Mouse (Mus musculus) spleen, embryonic (tissue): ENCODE measurements around the gene Aig1.
"Not testable (repeated sequence)": the region's sequence is repeated elsewhere in the genome, so short reads cannot be mapped to it uniquely, and the experiment has no call there.

Experiments
- CTCF ChIA-PET: fragments of 350-600 bp; sonication (Branson Sonifier 250); formaldehyde crosslinking; loops from one replicate; lab custom pipeline; 2022; lab: Charles Lee

Aig1 gene

GRCm38 (mm10) chr10:13868371-13869321 lies at the start of gene Aig1:
Aig1 (minus strand) TSS chr10:13868980.
- CTCF ChIA-PET = interaction anchor here (0.6 kb wide), 1 partner anchor 433 kb away, joined by 5 read pairs; no protein-coding TSS in a partner anchor

- CTCF ChIA-PET = no interaction called here
Measured at GRCm38 (mm10) chr10:13916645-13917342, 48.0 kb upstream of the Aig1 start.

- CTCF ChIA-PET = no interaction called here
Measured at GRCm38 (mm10) chr10:13915211-13915610, 46.4 kb upstream of the Aig1 start.

GRCm38 (mm10) chr10:13913689-13914088 lies 44.9 kb upstream of the Aig1 start:
- CTCF ChIA-PET = interaction anchor here (0.6 kb wide), 1 partner anchor 11 kb away, joined by 4 read pairs; no protein-coding TSS in a partner anchor

- CTCF ChIA-PET = interaction anchor here (0.6 kb wide), 1 partner anchor 28 kb away, joined by 4 read pairs; no protein-coding TSS in a partner anchor
Measured at GRCm38 (mm10) chr10:13906261-13906741, 37.5 kb upstream of the Aig1 start.

GRCm38 (mm10) chr10:13905618-13906017 lies 36.8 kb upstream of the Aig1 start:
- CTCF ChIA-PET = no interaction called here

GRCm38 (mm10) chr10:13892762-13893161 lies 24.0 kb upstream of the Aig1 start:
- CTCF ChIA-PET = not testable (repeated sequence)

GRCm38 (mm10) chr10:13882975-13883875 lies 14.4 kb upstream of the Aig1 start:
- CTCF ChIA-PET = no interaction called here

- CTCF ChIA-PET = no interaction called here
Measured at GRCm38 (mm10) chr10:13882490-13882889, 13.7 kb upstream of the Aig1 start.

GRCm38 (mm10) chr10:13878696-13879095 lies 9.9 kb upstream of the Aig1 start:
- CTCF ChIA-PET = no interaction called here

- CTCF ChIA-PET = no interaction called here
Measured at GRCm38 (mm10) chr10:13875038-13875420, 6.2 kb upstream of the Aig1 start.

- CTCF ChIA-PET = interaction anchor here (0.6 kb wide), 2 partner anchors 213 to 271 kb away, joined by 3 read pairs; no protein-coding TSS in a partner anchor
Measured at GRCm38 (mm10) chr10:13874301-13875037, 5.7 kb upstream of the Aig1 start.

GRCm38 (mm10) chr10:13870531-13870930 lies 1.8 kb upstream of the Aig1 start:
- CTCF ChIA-PET = interaction anchor here (0.7 kb wide), 2 partner anchors 74 to 343 kb away, joined by 5 to 6 read pairs; no protein-coding TSS in a partner anchor

GRCm38 (mm10) chr10:13869322-13870035 lies 699 bp upstream of the Aig1 start:
- CTCF ChIA-PET = no interaction called here

- CTCF ChIA-PET = no interaction called here
Measured at GRCm38 (mm10) chr10:13866391-13866790, 2.4 kb downstream of the Aig1 start.

- CTCF ChIA-PET = no interaction called here
Measured at GRCm38 (mm10) chr10:13861115-13861909, 7.5 kb downstream of the Aig1 start.

GRCm38 (mm10) chr10:13856438-13856837 lies 12.3 kb downstream of the Aig1 start:
- CTCF ChIA-PET = no interaction called here

GRCm38 (mm10) chr10:13855969-13856368 lies 12.8 kb downstream of the Aig1 start:
- CTCF ChIA-PET = no interaction called here

- CTCF ChIA-PET = no interaction called here
Measured at GRCm38 (mm10) chr10:13855111-13855510, 13.7 kb downstream of the Aig1 start.
